Mouse (Mus musculus) megakaryocyte, embryonic 14.5 days (primary cell): ENCODE results near the gene Adm2.

ENCODE experiments used
- FLI1 ChIP-seq: IDR thresholded peaks from 2 replicates; pipeline ENCODE4 v1.6.1; 2012; ENCODE audit warnings: low read length, inconsistent platforms, mixed read lengths
- GATA1 ChIP-seq: IDR thresholded peaks from 3 replicates; pipeline ENCODE4 v1.6.1; 2012; ENCODE audit warnings: mixed read lengths, low read length, inconsistent platforms, borderline replicate concordance

DNA sequence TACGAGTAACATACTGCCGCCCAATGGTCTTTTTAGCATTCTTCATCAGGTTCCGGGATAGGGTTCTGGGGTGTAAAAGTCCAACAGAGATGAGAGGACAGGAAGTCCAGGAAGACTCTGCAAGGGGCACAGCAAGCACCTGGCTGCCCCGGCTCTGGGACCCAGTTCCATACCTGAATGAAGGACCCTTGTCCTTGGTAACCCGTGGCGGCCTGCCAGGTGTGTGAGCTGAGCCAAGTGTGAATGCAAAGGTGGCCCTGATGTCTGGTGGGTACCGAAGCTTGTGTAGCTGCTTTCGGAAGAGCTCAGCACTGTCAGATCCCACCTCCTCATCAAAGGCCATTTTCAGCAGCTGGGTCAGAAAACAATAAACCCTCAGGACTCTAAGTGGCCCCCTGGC lies 21.9 kb upstream of the Adm2 start:
- TF ChIP-seq GATA1: no peak
- no peak for TF ChIP-seq FLI1
